ENCODE assay signal across 8 mouse cellular contexts in the genomic region with DNA sequence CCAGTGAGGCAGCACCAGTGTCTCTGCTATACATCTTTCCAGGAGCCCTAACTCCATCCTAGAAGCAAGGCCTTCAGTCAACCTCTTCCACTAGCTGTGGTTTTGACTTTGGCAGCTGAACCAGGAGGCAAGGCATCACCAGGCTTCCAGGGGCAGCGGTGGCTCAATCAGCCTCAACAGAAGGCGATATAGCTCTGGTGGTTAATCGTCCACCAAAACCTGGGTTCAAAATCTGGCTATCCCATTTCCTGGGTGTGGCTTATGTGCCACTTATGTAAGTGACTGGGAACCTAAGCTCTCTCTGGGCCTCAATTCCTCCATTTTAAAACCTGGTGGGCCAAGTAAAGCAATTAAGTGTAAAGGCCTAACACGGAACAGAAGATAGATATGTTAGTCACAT. TPM values are rescaled to one million over a fixed set of nuclear protein-coding genes. Genes with fewer than 3 reads are reported as not detected.
DNase-seq lines count a peak whose midpoint lies in the region; ATAC-seq and TF ChIP-seq lines count a peak whose summit lies in the region.

No protein-coding gene starts in this region.

- H3K9me3 ChIP-seq in megakaryocyte, embryonic 14.5 days, result no peaks in the 10 kb centered on the region
- H3K9me3 ChIP-seq in limb, embryonic 13.5 days, result no peaks in the 10 kb centered on the region
- no peaks in the 10 kb centered on the region for H3K9me3 ChIP-seq in stomach, embryonic 15.5 days

- peak overlapping the region; percentile 77 for H3K27ac ChIP-seq in embryonic fibroblast, embryonic 13.5 days (ENCODE audit: insufficient read depth, low read length)
- peak overlapping the region; percentile 93; the same call in 1 of the 2 replicates for H3K27ac ChIP-seq in limb, embryonic 13.5 days
- peak overlapping the region; percentile 93; the same call in 1 of the 2 replicates for H3K27ac ChIP-seq in stomach, embryonic 15.5 days

- H3K27me3 ChIP-seq in megakaryocyte, embryonic 14.5 days (replicated peaks), result peaks cover 11% of the 10 kb centered on the region
- no peaks in the 10 kb centered on the region for H3K27me3 ChIP-seq in limb, embryonic 13.5 days
- H3K27me3 ChIP-seq in stomach, embryonic 15.5 days (replicated peaks), result no peaks in the 10 kb centered on the region

- no peak for ATAC-seq in megakaryocyte, adult 5-6 weeks (ENCODE audit: poor library complexity, severe bottlenecking)
- ATAC-seq in limb, embryonic 13.5 days (ENCODE audit: low FRiP score, low read depth), result no peak
- ATAC-seq in stomach, embryonic 15.5 days (ENCODE audit: insufficient read depth, low FRiP score, low read depth), result no peak

- TF ChIP-seq POLR2A in embryonic fibroblast, embryonic 13.5 days (IDR thresholded peaks at IDR 0.05; ENCODE audit: low read depth, low read length), result no peak; the same call in 1 of the 2 replicates

- peak overlapping the region; percentile 95 for H3K9ac ChIP-seq in limb, embryonic 13.5 days
- H3K9ac ChIP-seq in stomach, embryonic 15.5 days, result peak overlapping the region; percentile 80; the same call in 1 of the 2 replicates

- H3K36me3 ChIP-seq in megakaryocyte, embryonic 14.5 days (replicated peaks; ENCODE audit: low read length), result peaks cover 54% of the 10 kb centered on the region
- H3K36me3 ChIP-seq in limb, embryonic 13.5 days, result peaks cover 51% of the 10 kb centered on the region
- H3K36me3 ChIP-seq in stomach, embryonic 15.5 days, result peaks cover 30% of the 10 kb centered on the region

- DNase-seq in thymus, postnatal 36 days, result no peak
- DNase-seq in adrenal gland, adult 18-20 months (ENCODE audit: low spot score in 2 of 2), result no peak
- no peak for DNase-seq in B cell, adult 2 months

- WGBS in limb, embryonic 13.5 days, result 68% methylated on average over 4 of the region's 4 CpGs
- 44% methylated on average over 4 of the region's 4 CpGs for WGBS in stomach, embryonic 15.5 days

- H3K4me1 ChIP-seq in megakaryocyte, embryonic 14.5 days, result peaks cover 56% of the 10 kb centered on the region
- H3K4me1 ChIP-seq in embryonic fibroblast, embryonic 13.5 days (ENCODE audit: control insufficient read depth, insufficient read depth, low read length), result peaks cover 4% of the 10 kb centered on the region; the same call in 1 of the 2 replicates
- peaks cover 25% of the 10 kb centered on the region for H3K4me1 ChIP-seq in limb, embryonic 13.5 days
- H3K4me1 ChIP-seq in stomach, embryonic 15.5 days, result peaks cover 18% of the 10 kb centered on the region

- H3K4me2 ChIP-seq in limb, embryonic 13.5 days (replicated peaks), result peak overlapping the region; percentile 93
- H3K4me2 ChIP-seq in stomach, embryonic 15.5 days, result peak overlapping the region; percentile 87

- H3K4me3 ChIP-seq in megakaryocyte, embryonic 14.5 days (replicated peaks), result peak overlapping the region; percentile 99
- H3K4me3 ChIP-seq in embryonic fibroblast, embryonic 13.5 days (ENCODE audit: insufficient read depth, low read length), result peak overlapping the region; percentile 92
- H3K4me3 ChIP-seq in limb, embryonic 13.5 days, result peak overlapping the region; percentile 78
- H3K4me3 ChIP-seq in stomach, embryonic 15.5 days (replicated peaks), result peak overlapping the region; percentile 85

- no peak for TF ChIP-seq CTCF in embryonic fibroblast, embryonic 13.5 days (IDR thresholded peaks at IDR 0.05; ENCODE audit: borderline replicate concordance, insufficient read depth, low read length)

RNA-seq across cellular contexts. Expression of gene Tnnc1, which starts 3.3 kb away (rescaled TPM):
- polyA plus RNA-seq in megakaryocyte, embryonic 14.5 days (2012; ENCODE audit: insufficient read depth, low replicate concordance), result 0.23 TPM in 1 of 2 replicates, not detected in the other
- 0.71 TPM in 1 of 2 replicates, not detected in the other for total RNA-seq in megakaryocyte, adult 5-6 weeks (2015)
- not detected in 2 replicates for total RNA-seq in megakaryocyte, adult 5-6 weeks (2017)
- 2.4 and 3.0 TPM in 2 replicates for polyA plus RNA-seq in embryonic fibroblast, embryonic 13.5 days (2011; ENCODE audit: insufficient read length, low read depth, missing spikeins)
- polyA plus RNA-seq in limb, embryonic 13.5 days (2015; fragmentation: Nextera tagmentation; extraction: Ambion mirVana), result 373 and 377 TPM in 2 replicates
- polyA plus RNA-seq in stomach, embryonic 15.5 days (2015; fragmentation: Nextera tagmentation; extraction: Ambion mirVana), result 7.1 and 9.8 TPM in 2 replicates
- total RNA-seq in adrenal gland, adult 18-20 months (2021), result 1 to 10 TPM in 1 of 2 experiments, under 1 TPM in 1; 0.74 to 1.7 TPM

RNA-seq across cellular contexts. Expression of gene Nisch, which starts 11.9 kb away (rescaled TPM):
- polyA plus RNA-seq in megakaryocyte, embryonic 14.5 days (2012; ENCODE audit: insufficient read depth, low replicate concordance), result 148 and 152 TPM in 2 replicates
- total RNA-seq in megakaryocyte, adult 5-6 weeks (2015), result 74.8 and 95.0 TPM in 2 replicates
- 65.6 and 79.0 TPM in 2 replicates for total RNA-seq in megakaryocyte, adult 5-6 weeks (2017)
- polyA plus RNA-seq in embryonic fibroblast, embryonic 13.5 days (2011; ENCODE audit: insufficient read length, low read depth, missing spikeins), result 457 and 524 TPM in 2 replicates
- polyA plus RNA-seq in limb, embryonic 13.5 days (2015; fragmentation: Nextera tagmentation; extraction: Ambion mirVana), result 457 and 480 TPM in 2 replicates
- 319 and 363 TPM in 2 replicates for polyA plus RNA-seq in stomach, embryonic 15.5 days (2015; fragmentation: Nextera tagmentation; extraction: Ambion mirVana)
- total RNA-seq in adrenal gland, adult 18-20 months (2021), result 100 to 1,000 TPM; 257 to 319 TPM

RNA-seq across cellular contexts. Expression of gene Sema3g, which starts 12.8 kb away (rescaled TPM):
- not detected in 2 replicates for polyA plus RNA-seq in megakaryocyte, embryonic 14.5 days (2012; ENCODE audit: insufficient read depth, low replicate concordance)
- not detected in 2 replicates for total RNA-seq in megakaryocyte, adult 5-6 weeks (2015)
- not detected in 2 replicates for total RNA-seq in megakaryocyte, adult 5-6 weeks (2017)
- polyA plus RNA-seq in embryonic fibroblast, embryonic 13.5 days (2011; ENCODE audit: insufficient read length, low read depth, missing spikeins), result 0.25 and 0.90 TPM in 2 replicates
- polyA plus RNA-seq in limb, embryonic 13.5 days (2015; fragmentation: Nextera tagmentation; extraction: Ambion mirVana), result 1.1 and 1.3 TPM in 2 replicates
- 0.73 and 1.0 TPM in 2 replicates for polyA plus RNA-seq in stomach, embryonic 15.5 days (2015; fragmentation: Nextera tagmentation; extraction: Ambion mirVana)
- total RNA-seq in adrenal gland, adult 18-20 months (2021), result 10 to 100 TPM in 1 of 2 experiments, 1 to 10 TPM in 1; 8.5 to 10.6 TPM

RNA-seq across cellular contexts. Expression of gene Stab1, which starts 36.4 kb away (rescaled TPM):
- 5.0 and 11.7 TPM in 2 replicates for polyA plus RNA-seq in megakaryocyte, embryonic 14.5 days (2012; ENCODE audit: insufficient read depth, low replicate concordance)
- total RNA-seq in megakaryocyte, adult 5-6 weeks (2015), result 0.27 TPM in 1 of 2 replicates, not detected in the other
- 0.40 and 1.0 TPM in 2 replicates for total RNA-seq in megakaryocyte, adult 5-6 weeks (2017)
- polyA plus RNA-seq in embryonic fibroblast, embryonic 13.5 days (2011; ENCODE audit: insufficient read length, low read depth, missing spikeins), result 1.7 and 7.3 TPM in 2 replicates
- 26.2 and 29.4 TPM in 2 replicates for polyA plus RNA-seq in limb, embryonic 13.5 days (2015; fragmentation: Nextera tagmentation; extraction: Ambion mirVana)
- 35.0 and 38.5 TPM in 2 replicates for polyA plus RNA-seq in stomach, embryonic 15.5 days (2015; fragmentation: Nextera tagmentation; extraction: Ambion mirVana)
- 10 to 100 TPM; 83.4 to 93.7 TPM for total RNA-seq in adrenal gland, adult 18-20 months (2021)

RNA-seq across cellular contexts. Expression of gene Phf7, which starts 46.3 kb away (rescaled TPM):
- 0.93 and 1.7 TPM in 2 replicates for polyA plus RNA-seq in megakaryocyte, embryonic 14.5 days (2012; ENCODE audit: insufficient read depth, low replicate concordance)
- 12.5 and 14.3 TPM in 2 replicates for total RNA-seq in megakaryocyte, adult 5-6 weeks (2015)
- 9.8 and 13.4 TPM in 2 replicates for total RNA-seq in megakaryocyte, adult 5-6 weeks (2017)
- polyA plus RNA-seq in embryonic fibroblast, embryonic 13.5 days (2011; ENCODE audit: insufficient read length, low read depth, missing spikeins), result 5.9 and 6.5 TPM in 2 replicates
- 12.9 and 13.5 TPM in 2 replicates for polyA plus RNA-seq in limb, embryonic 13.5 days (2015; fragmentation: Nextera tagmentation; extraction: Ambion mirVana)
- polyA plus RNA-seq in stomach, embryonic 15.5 days (2015; fragmentation: Nextera tagmentation; extraction: Ambion mirVana), result 11.2 and 11.8 TPM in 2 replicates
- 1 to 10 TPM; 5.8 to 6.7 TPM for total RNA-seq in adrenal gland, adult 18-20 months (2021)

Comparison
In these comparisons a context has a peak if more than half of its experiments do, and no peak if none do; other contexts are left out.
1. RNA of gene Tnnc1, which starts 3.3 kb away (polyA plus RNA-seq): 373 to 377 TPM in limb, embryonic 13.5 days; 7.1 to 9.8 TPM in stomach, embryonic 15.5 days, 2.4 to 3.0 TPM in embryonic fibroblast, embryonic 13.5 days and 0.23 TPM in megakaryocyte, embryonic 14.5 days; every median in the first group is over 10 times any median in the second.
2. Peak in every context shown above with its lines, with median percentiles within 50 percentile points of each other: H3K4me3 ChIP-seq and H3K27ac ChIP-seq.